Mouse (Mus musculus) kidney, postnatal 0 days (tissue): ENCODE results near the gene Hba-a1. TPM values are rescaled to one million over a fixed set of nuclear protein-coding genes. Genes with fewer than 3 reads are reported as not detected.

ENCODE experiments used
- ATAC-seq: fragments of 200-750 bp; cut with Nextera tagmentation; replicated peaks from 2 replicates; pipeline ENCODE4 v1.8.0; 2017; ENCODE audit warnings: low read depth, moderate number of reproducible peaks, moderate TSS enrichment, moderate library complexity; ENCODE audit not compliant: low FRiP score
- DNase-seq: peaks from one replicate; pipeline ENCODE4 v3.0.0-alpha.2; 2016; ENCODE audit warnings: low spot score
- H3K27ac ChIP-seq: fragments of 300-500 bp; sonication (generic); 2 replicates; pipeline ENCODE4 v1.5.1; 2014; ENCODE audit warnings: mild to moderate bottlenecking
- H3K27me3 ChIP-seq: fragments of 300-500 bp; sonication (generic); 2 replicates; pipeline ENCODE4 v1.6.1; 2014; ENCODE audit warnings: low read length, mixed read lengths; ENCODE audit not compliant: insufficient read depth
- H3K36me3 ChIP-seq: fragments of 300-500 bp; sonication (generic); 2 replicates; pipeline ENCODE4 v1.6.1; 2014; ENCODE audit warnings: low read length, mixed read lengths; ENCODE audit not compliant: insufficient read depth
- H3K4me1 ChIP-seq: fragments of 300-500 bp; sonication (generic); replicated peaks from 2 replicates; pipeline ENCODE4 v1.6.1; 2014; ENCODE audit warnings: antibody characterized with exemption, low read length, mixed read lengths; ENCODE audit not compliant: insufficient read depth
- H3K4me2 ChIP-seq: fragments of 300-500 bp; sonication (generic); 2 replicates; pipeline ENCODE4 v1.6.1; 2014; ENCODE audit warnings: mild to moderate bottlenecking, low read length, moderate library complexity, mixed read lengths
- H3K4me3 ChIP-seq: fragments of 300-500 bp; sonication (generic); replicated peaks from 2 replicates; pipeline ENCODE4 v1.5.1; 2014; ENCODE audit warnings: low read depth, low read length
- H3K9ac ChIP-seq: fragments of 300-500 bp; sonication (generic); 2 replicates; pipeline ENCODE4 v1.6.1; 2014; ENCODE audit warnings: low read depth, low read length
- H3K9me3 ChIP-seq: fragments of 300-500 bp; sonication (generic); replicated peaks from 2 replicates; pipeline ENCODE4 v1.6.1; 2016; ENCODE audit warnings: low read length, inconsistent platforms, mixed read lengths
- CTCF ChIP-seq: IDR thresholded peaks from 2 replicates; pipeline ENCODE4 v1.5.1; 2016; ENCODE audit warnings: antibody characterized with exemption, low read depth, mild to moderate bottlenecking, moderate library complexity
- WGBS: fragments of 180-500 bp; shearing (Covaris S2); extraction: QIAGEN DNeasy Blood & Tissue Kit; methylation state at CpG from one replicate; pipeline ENCODE4 v1.1.7; 2014; 5-methylcytosine and 5-hydroxymethylcytosine counted together
- polyA plus RNA-seq: library from polyadenylated mRNA; unstranded; fragments of >200 nt; fragmentation: Nextera tagmentation; extraction: Ambion mirVana; gene quantifications from 2 replicates; pipeline ENCODE4 v1.2.1, GENCODE M21; 2015

Gene Hba-a1
- polyA plus RNA-seq, 1 experiment from 2014 or later = 1,027 TPM

DNA sequence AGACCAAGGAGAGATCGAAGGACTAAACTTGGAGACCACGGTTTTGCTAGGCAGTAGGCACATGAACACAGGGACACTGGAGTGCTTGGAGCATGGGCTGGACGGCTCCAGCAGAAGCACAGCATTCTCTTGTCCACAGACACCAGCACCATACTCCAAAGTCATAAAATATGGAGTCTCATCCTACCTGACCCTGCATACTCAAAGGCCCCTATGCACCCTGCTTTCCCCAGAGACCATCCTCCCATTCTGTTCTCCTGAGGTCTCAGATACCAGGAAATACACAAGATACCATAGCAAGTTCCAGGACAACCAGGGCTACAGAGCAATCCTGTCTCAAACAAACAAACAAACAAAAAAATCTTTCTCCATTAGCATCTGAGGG is 45.9 kb upstream of the Hba-a1 start:
- Histone ChIP-seq H3K36me3 (peaks cover 41% of the 10 kb centered on the region), H3K4me2 (no peak overlapping the region), H3K4me3 (no peak overlapping the region), H3K9me3 (no peaks in the 10 kb centered on the region), H3K27me3 (no peaks in the 10 kb centered on the region), H3K9ac (no peak overlapping the region), H3K27ac (no peak overlapping the region), H3K4me1 (0 out of 2 replicates have a peak, but pooled peaks cover 3% of the 10 kb centered on the region)
- DNase-seq (no peak), ATAC-seq (no peak)
- WGBS = 94% methylated on average over 3 of the region's 3 CpGs
- TF ChIP-seq CTCF = no peak

DNA sequence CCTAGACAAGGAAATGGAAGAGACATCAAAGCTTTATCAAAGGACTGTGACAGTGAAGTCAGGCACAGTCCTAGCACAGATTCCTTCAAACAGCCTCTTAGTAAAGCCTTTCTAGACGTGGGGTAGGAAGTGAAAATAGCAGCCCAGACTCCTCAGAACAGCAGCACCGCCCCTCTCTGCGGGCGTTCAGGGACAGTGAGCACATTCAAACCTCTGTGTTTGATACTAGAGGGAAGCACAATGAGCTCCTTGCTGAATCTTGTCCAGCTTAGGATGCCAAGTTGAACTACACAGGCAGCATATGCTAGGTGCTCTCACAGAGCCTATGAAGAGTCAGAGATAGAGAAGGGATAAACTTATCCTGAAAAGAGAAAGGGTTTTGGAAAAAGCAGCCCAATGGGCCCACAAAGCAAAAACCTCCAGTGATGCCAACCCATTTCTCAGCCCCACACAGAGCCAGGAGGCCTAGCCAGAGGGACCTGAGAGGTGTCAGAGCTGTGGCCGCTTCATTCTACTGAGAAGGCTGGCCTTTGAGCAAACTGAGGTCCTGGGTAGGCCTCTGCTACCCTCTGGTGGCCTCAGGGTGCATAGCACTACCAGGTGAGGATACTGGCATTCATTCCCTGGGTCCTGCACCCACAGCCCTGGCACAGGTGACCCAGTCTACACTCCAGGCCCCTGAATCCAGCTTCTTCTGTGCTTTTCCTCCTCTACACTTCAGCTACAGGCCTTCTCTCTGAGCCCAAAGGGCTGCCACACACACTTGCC is 45.0 kb upstream of the Hba-a1 start:
- Histone ChIP-seq H3K4me2 (no peak overlapping the region), H3K27me3 (no peaks in the 10 kb centered on the region), H3K36me3 (peaks cover 39% of the 10 kb centered on the region), H3K9me3 (no peaks in the 10 kb centered on the region), H3K9ac (no peak overlapping the region), H3K27ac (no peak overlapping the region), H3K4me1 (peaks cover 4% of the 10 kb centered on the region; the same call in 1 of the 2 replicates), H3K4me3 (no peak overlapping the region)
- 56% methylated on average over 5 of the region's 5 CpGs for WGBS
- peak; percentile 97 for TF ChIP-seq CTCF
- peak; percentile 81 for DNase-seq
- no peak for ATAC-seq

GRCm38 (mm10) chr11:32241391-32241790 is 41.9 kb upstream of the Hba-a1 start:
- TF ChIP-seq CTCF = no peak
- ATAC-seq (no peak), DNase-seq (no peak)
- Histone ChIP-seq H3K4me1 (peaks cover 12% of the 10 kb centered on the region), H3K36me3 (peaks cover 21% of the 10 kb centered on the region), H3K27me3 (no peaks in the 10 kb centered on the region), H3K27ac (no peak overlapping the region), H3K4me3 (no peak overlapping the region), H3K9me3 (no peaks in the 10 kb centered on the region), H3K4me2 (no peak overlapping the region), H3K9ac (no peak overlapping the region)

- Histone ChIP-seq H3K4me2 (no peak overlapping the region), H3K36me3 (peaks cover 21% of the 10 kb centered on the region), H3K9me3 (no peaks in the 10 kb centered on the region), H3K27me3 (no peaks in the 10 kb centered on the region), H3K9ac (no peak overlapping the region), H3K4me1 (peaks cover 12% of the 10 kb centered on the region), H3K27ac (no peak overlapping the region), H3K4me3 (no peak overlapping the region)
- 89% methylated on average over 3 of the region's 3 CpGs for WGBS
- no peak for TF ChIP-seq CTCF
- DNase-seq = no peak
- ATAC-seq = no peak
Measured at GRCm38 (mm10) chr11:32242209-32242608, 41.1 kb upstream of the Hba-a1 start.

GRCm38 (mm10) chr11:32243205-32243955 is 39.9 kb upstream of the Hba-a1 start:
- Histone ChIP-seq H3K4me2 (0 out of 2 replicates have a peak overlapping the region, but pooled peaks have one; percentile 10), H3K4me3 (no peak overlapping the region), H3K9me3 (no peaks in the 10 kb centered on the region), H3K27ac (peak overlapping the region; percentile 77), H3K9ac (no peak overlapping the region), H3K36me3 (peaks cover 21% of the 10 kb centered on the region), H3K4me1 (peaks cover 12% of the 10 kb centered on the region), H3K27me3 (no peaks in the 10 kb centered on the region)
- TF ChIP-seq CTCF = no peak
- peak; percentile 87 for DNase-seq
- 35% methylated on average over 7 of the region's 7 CpGs for WGBS
- peak; percentile 52; the same call in 1 of the 2 replicates for ATAC-seq

GRCm38 (mm10) chr11:32244064-32244463 is 39.2 kb upstream of the Hba-a1 start:
- Histone ChIP-seq H3K9ac (no peak overlapping the region), H3K27me3 (no peaks in the 10 kb centered on the region), H3K4me3 (no peak overlapping the region), H3K4me2 (0 out of 2 replicates have a peak overlapping the region, but pooled peaks have one; percentile 10), H3K4me1 (peaks cover 12% of the 10 kb centered on the region), H3K9me3 (no peaks in the 10 kb centered on the region), H3K27ac (peak overlapping the region; percentile 77), H3K36me3 (peaks cover 21% of the 10 kb centered on the region)
- ATAC-seq (no peak), DNase-seq (peak; percentile 38)
- TF ChIP-seq CTCF = no peak
- 70% methylated on average over 3 of the region's 3 CpGs for WGBS
